Mouse (Mus musculus) kidney, adult 2 months (tissue): ENCODE measurements at regions not wholly inside any gene's neighbourhood (a gene's known extent, or its start where the extent isn't known, plus 50 kb on each side); places are given as distances from the start of the nearest gene placed in this dataset.

Experiments used
- DNase-seq: peaks from one replicate; pipeline ENCODE4 v3.0.0; 2021
- H3K27ac ChIP-seq: fragments of 200-500 bp; 2 replicates; pipeline ENCODE4 v1.5.1; 2012; ENCODE audit warnings: low read depth, low read length, control low read depth, inconsistent platforms; ENCODE audit not compliant: insufficient read depth
- H3K27me3 ChIP-seq: fragments of 200-500 bp; replicated peaks from 2 replicates; pipeline ENCODE4 v1.6.1; 2012; ENCODE audit warnings: mild to moderate bottlenecking, moderate library complexity, low read length, inconsistent platforms; ENCODE audit not compliant: control insufficient read depth, insufficient read depth
- H3K36me3 ChIP-seq: fragments of 200-500 bp; 2 replicates; pipeline ENCODE4 v1.6.1; 2012; ENCODE audit warnings: mild to moderate bottlenecking, moderate library complexity, low read length, inconsistent platforms; ENCODE audit not compliant: control insufficient read depth, insufficient read depth
- H3K4me1 ChIP-seq: fragments of 200-500 bp; 2 replicates; pipeline ENCODE4 v1.6.1; 2011; ENCODE audit warnings: low read length; ENCODE audit not compliant: control insufficient read depth, insufficient read depth
- H3K4me3 ChIP-seq: fragments of 200-500 bp; 2 replicates; pipeline ENCODE4 v1.5.1; 2011; ENCODE audit warnings: mild to moderate bottlenecking, low read depth, low read length, control low read depth; ENCODE audit not compliant: insufficient read depth
- CTCF ChIP-seq: fragments of 200-500 bp; conservative IDR thresholded peaks from 2 replicates; pipeline ENCODE4 v1.5.1; 2011; ENCODE audit warnings: low read depth, mild to moderate bottlenecking, control low read depth, low read length, moderate library complexity, mixed read lengths; ENCODE audit not compliant: insufficient read depth, insufficient read length
- POLR2A ChIP-seq: fragments of 200-500 bp; IDR thresholded peaks from one replicate; pipeline ENCODE4 v1.6.1; 2011; ENCODE audit warnings: low read depth, low read length, control low read depth
- WGBS: fragments of 180-500 bp; shearing (Covaris S2); methylation state at CpG from one replicate; pipeline ENCODE4 v1.1.7; 2018; 5-methylcytosine and 5-hydroxymethylcytosine counted together

GRCm38 (mm10) chr7:36538111-36538510 lies 159.8 kb upstream of the Tshz3 start:
- Histone ChIP-seq H3K4me1 (no peaks in the 10 kb centered on the region), H3K36me3 (no peaks in the 10 kb centered on the region), H3K27me3 (no peaks in the 10 kb centered on the region), H3K27ac (no peak overlapping the region), H3K4me3 (no peak overlapping the region)
- no peak for DNase-seq
- 73% methylated on average over 11 of the region's 11 CpGs for WGBS
- TF ChIP-seq CTCF (no peak), POLR2A (no peak)

GRCm38 (mm10) chr7:36548007-36548406 lies 149.9 kb upstream of the Tshz3 start:
- TF ChIP-seq POLR2A: no peak
- no peak for TF ChIP-seq CTCF
- H3K27me3 ChIP-seq: no peaks in the 10 kb centered on the region
- no peak overlapping the region for H3K27ac ChIP-seq
- no peaks in the 10 kb centered on the region for H3K4me1 ChIP-seq
- DNase-seq: no peak
- H3K4me3 ChIP-seq: no peak overlapping the region
- 13% methylated on average over 14 of the region's 14 CpGs for WGBS
- H3K36me3 ChIP-seq: no peaks in the 10 kb centered on the region

GRCm38 (mm10) chr7:36548440-36548839 lies 149.5 kb upstream of the Tshz3 start:
- Histone ChIP-seq H3K4me3 (no peak overlapping the region), H3K27ac (no peak overlapping the region), H3K4me1 (no peaks in the 10 kb centered on the region), H3K36me3 (no peaks in the 10 kb centered on the region), H3K27me3 (no peaks in the 10 kb centered on the region)
- no peak for TF ChIP-seq CTCF
- TF ChIP-seq POLR2A: no peak
- WGBS: 45% methylated on average over 5 of the region's 5 CpGs
- DNase-seq: no peak

- no peak for DNase-seq
- Histone ChIP-seq H3K36me3 (no peaks in the 10 kb centered on the region), H3K27me3 (no peaks in the 10 kb centered on the region), H3K4me3 (no peak overlapping the region), H3K27ac (no peak overlapping the region), H3K4me1 (no peaks in the 10 kb centered on the region)
- TF ChIP-seq POLR2A: no peak
- no peak for TF ChIP-seq CTCF
- 65% methylated on average over 2 of the region's 2 CpGs for WGBS
These were observed 126.9 kb upstream of the Tshz3 start for GRCm38 (mm10) chr7:36571061-36571460.

GRCm38 (mm10) chr7:36582074-36582473 lies 115.8 kb upstream of the Tshz3 start:
- Histone ChIP-seq H3K27me3 (no peaks in the 10 kb centered on the region), H3K4me3 (no peak overlapping the region), H3K27ac (no peak overlapping the region), H3K4me1 (no peaks in the 10 kb centered on the region), H3K36me3 (no peaks in the 10 kb centered on the region)
- WGBS: 92% methylated on average over 6 of the region's 6 CpGs
- no peak for TF ChIP-seq CTCF
- no peak for TF ChIP-seq POLR2A
- no peak for DNase-seq

- Histone ChIP-seq H3K27me3 (no peaks in the 10 kb centered on the region), H3K27ac (no peak overlapping the region), H3K36me3 (no peaks in the 10 kb centered on the region), H3K4me3 (no peak overlapping the region), H3K4me1 (no peaks in the 10 kb centered on the region)
- TF ChIP-seq CTCF (0 out of 2 replicates have a peak, but pooled peaks have one; percentile 14), POLR2A (no peak)
- DNase-seq: no peak
- WGBS: 87% methylated on average over 1 of the region's 1 CpGs
These were observed 112.9 kb upstream of the Tshz3 start for GRCm38 (mm10) chr7:36585014-36585413.

- Histone ChIP-seq H3K27me3 (no peaks in the 10 kb centered on the region), H3K4me3 (no peak overlapping the region), H3K36me3 (no peaks in the 10 kb centered on the region), H3K4me1 (no peaks in the 10 kb centered on the region), H3K27ac (no peak overlapping the region)
- WGBS: 83% methylated on average over 1 of the region's 1 CpGs
- no peak for TF ChIP-seq POLR2A
- TF ChIP-seq CTCF: no peak
- no peak for DNase-seq
These were observed 106.4 kb upstream of the Tshz3 start for GRCm38 (mm10) chr7:36591496-36591895.
